12 mouse cellular contexts compared by ENCODE assay signal in genomic region chr6:93314625-93315024, GRCm38 (mm10).
DNase-seq lines count a peak whose midpoint lies in the region; ATAC-seq and TF ChIP-seq lines count a peak whose summit lies in the region.
"Had no signal": no experiment of that assay in that cellular context is flagged by ENCODE, and none has a peak within 500 bp of the region (broad histone marks: within the 10 kb centered on the region; RNA-seq: fewer than 3 reads in every experiment).

No protein-coding gene starts in this region.

- H3K4me1 ChIP-seq in kidney, adult 2 months (ENCODE audit: control insufficient read depth, insufficient read depth, low read length), result no peaks in the 10 kb centered on the region; the same call in 1 of the 2 replicates
- H3K4me1 ChIP-seq in midbrain, embryonic 11.5 days (ENCODE audit: control insufficient read depth, insufficient read depth, low read length), result no peaks in the 10 kb centered on the region
- H3K4me1 ChIP-seq in hindbrain, embryonic 13.5 days (replicated peaks), result no peaks in the 10 kb centered on the region
- H3K4me1 ChIP-seq in intestine, embryonic 16.5 days (ENCODE audit: control insufficient read depth, insufficient read depth, low read length), result no peaks in the 10 kb centered on the region

- TF ChIP-seq POLR2A in kidney, adult 2 months (IDR thresholded peaks at IDR 0.05; ENCODE audit: low read depth, low read length), result no peak

- ATAC-seq in midbrain, embryonic 11.5 days (ENCODE audit: low FRiP score), result no peak
- ATAC-seq in hindbrain, embryonic 13.5 days (ENCODE audit: low FRiP score), result no peak
- ATAC-seq in intestine, embryonic 16.5 days, result no peak
- ATAC-seq: inflammation-experienced regulatory T-cells, adult 6 months had no signal

- H3K36me3 ChIP-seq in kidney, adult 2 months (ENCODE audit: control insufficient read depth, insufficient read depth, low read length), result no peaks in the 10 kb centered on the region
- H3K36me3 ChIP-seq in midbrain, embryonic 11.5 days (ENCODE audit: control insufficient read depth, insufficient read depth, low read length), result no peaks in the 10 kb centered on the region
- no peaks in the 10 kb centered on the region for H3K36me3 ChIP-seq in hindbrain, embryonic 13.5 days
- H3K36me3 ChIP-seq in intestine, embryonic 16.5 days (ENCODE audit: control insufficient read depth, insufficient read depth, low read length), result no peaks in the 10 kb centered on the region

- TF ChIP-seq CTCF in kidney, adult 2 months (conservative IDR thresholded peaks at IDR 0.05; ENCODE audit: insufficient read depth, insufficient read length, low read depth, low read length), result no peak

- H3K4me3 ChIP-seq in kidney, adult 2 months (ENCODE audit: insufficient read depth, low read depth, low read length), result no peak overlapping the region
- H3K4me3 ChIP-seq in midbrain, embryonic 11.5 days (ENCODE audit: low read depth, low read length), result no peak overlapping the region
- H3K4me3 ChIP-seq in hindbrain, embryonic 13.5 days, result no peak overlapping the region
- H3K4me3 ChIP-seq in intestine, embryonic 16.5 days (ENCODE audit: low read length), result no peak overlapping the region

- peak; percentile 8 for DNase-seq in embryo, embryonic 10.5 days (ENCODE audit: low spot score)
- no peak for DNase-seq in embryo, embryonic 10 days (ENCODE audit: low spot score)
- peak; percentile 5 for DNase-seq in lung, postnatal 10 days
- no peak for DNase-seq in lung, postnatal 14 days
- peak; percentile 52 for DNase-seq in kidney, adult 2 months
- DNase-seq in midbrain, embryonic 11.5 days (ENCODE audit: low spot score, missing footprints), result no peak
- DNase-seq: cerebellum, postnatal 10 days; thymus, adult 18-20 months had no signal

- H3K9ac ChIP-seq in midbrain, embryonic 11.5 days (ENCODE audit: low read length), result no peak overlapping the region
- H3K9ac ChIP-seq in hindbrain, embryonic 13.5 days, result no peak overlapping the region
- no peak overlapping the region for H3K9ac ChIP-seq in intestine, embryonic 16.5 days (ENCODE audit: low read depth, low read length)

- 45% methylated on average over 5 of the region's 5 CpGs for WGBS in kidney, adult 2 months
- WGBS in midbrain, embryonic 11.5 days, result 82% methylated on average over 5 of the region's 5 CpGs
- WGBS in hindbrain, embryonic 13.5 days, result 68% methylated on average over 5 of the region's 5 CpGs
- WGBS in intestine, embryonic 16.5 days, result 51% methylated on average over 5 of the region's 5 CpGs

- peak overlapping the region; percentile 52; the same call in 1 of the 2 replicates for H3K27ac ChIP-seq in kidney, adult 2 months (ENCODE audit: insufficient read depth, low read depth, low read length)
- H3K27ac ChIP-seq in midbrain, embryonic 11.5 days (ENCODE audit: low read depth, low read length), result no peak overlapping the region
- H3K27ac ChIP-seq in hindbrain, embryonic 13.5 days, result no peak overlapping the region
- no peak overlapping the region for H3K27ac ChIP-seq in intestine, embryonic 16.5 days (ENCODE audit: low read length)

- no peaks in the 10 kb centered on the region for H3K27me3 ChIP-seq in kidney, adult 2 months (replicated peaks; ENCODE audit: control insufficient read depth, insufficient read depth, low read length)
- H3K27me3 ChIP-seq in midbrain, embryonic 11.5 days (ENCODE audit: control insufficient read depth, insufficient read depth, low read length), result no peaks in the 10 kb centered on the region
- H3K27me3 ChIP-seq in hindbrain, embryonic 13.5 days, result no peaks in the 10 kb centered on the region; the same call in 1 of the 2 replicates
- no peaks in the 10 kb centered on the region for H3K27me3 ChIP-seq in intestine, embryonic 16.5 days (replicated peaks; ENCODE audit: control insufficient read depth, insufficient read depth, low read length)

- H3K4me2 ChIP-seq in midbrain, embryonic 11.5 days, result no peak overlapping the region
- H3K4me2 ChIP-seq in hindbrain, embryonic 13.5 days, result no peak overlapping the region
- no peak overlapping the region for H3K4me2 ChIP-seq in intestine, embryonic 16.5 days (ENCODE audit: low read depth, low read length)
- H3K4me2 ChIP-seq: liver, embryonic 11.5 days had no signal

- H3K9me3 ChIP-seq in midbrain, embryonic 11.5 days (ENCODE audit: control insufficient read depth, low read length), result no peaks in the 10 kb centered on the region
- H3K9me3 ChIP-seq in hindbrain, embryonic 13.5 days, result no peaks in the 10 kb centered on the region
- H3K9me3 ChIP-seq in intestine, embryonic 16.5 days (ENCODE audit: control insufficient read depth, low read length), result no peaks in the 10 kb centered on the region

Comparison
In these comparisons a context has a peak if more than half of its experiments do, and no peak if none do; other contexts are left out.
1. DNase-seq: peak in embryo, embryonic 10.5 days (single experiment), lung, postnatal 10 days (single experiment) and kidney, adult 2 months (single experiment); none in embryo, embryonic 10 days (single experiment), lung, postnatal 14 days (single experiment) and midbrain, embryonic 11.5 days (single experiment).